In the genomic region with DNA sequence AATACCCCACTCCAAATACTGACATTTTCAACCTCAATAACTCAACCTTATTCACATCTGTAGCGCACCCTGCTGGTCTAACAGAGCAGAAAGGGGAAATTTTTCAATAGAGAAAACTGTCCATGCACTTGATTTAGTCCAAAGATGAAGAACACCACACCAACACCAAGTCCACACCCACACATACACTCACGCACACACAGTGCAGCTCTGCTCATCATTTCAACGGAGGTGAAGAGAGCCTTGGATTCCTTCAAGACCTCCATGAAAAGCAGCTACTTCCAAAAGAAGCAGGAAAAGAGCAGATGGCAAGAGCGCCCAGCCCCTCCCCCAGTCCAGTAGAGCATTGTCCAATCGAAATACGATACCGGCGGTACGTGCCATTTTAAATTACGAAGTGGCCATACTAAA, we compare ENCODE assay signal across 8 mouse cellular contexts. TPM values are rescaled to one million over a fixed set of nuclear protein-coding genes. Genes with fewer than 3 reads are reported as not detected.
DNase-seq lines count a peak whose midpoint lies in the region; ATAC-seq and TF ChIP-seq lines count a peak whose summit lies in the region.

No protein-coding gene starts in this region.

- intact Hi-C loops in gastrocnemius, adult 2 months (cut with DNase I), result loop anchor here (2.0 to 10.0 kb wide), 2 partner anchors 138 to 150 kb away; partner anchors contain the start of gene Snx29

- ATAC-seq in common myeloid progenitor, adult 5-6 weeks (replicated peaks; ENCODE audit: low read depth, poor library complexity, severe bottlenecking), result peak; percentile 27

- TF ChIP-seq CTCF in gastrocnemius, adult 2 months (IDR thresholded peaks at IDR 0.05), result peak; percentile 63

- DNase-seq in adipocyte (ENCODE audit: low spot score), result peak; percentile 83
- DNase-seq in gastrocnemius, adult 2 months, result peak; percentile 51
- peak; percentile 61 for DNase-seq in hindlimb bud, embryonic 11.5 days (ENCODE audit: extremely low spot score, low read depth, low spot score)
- DNase-seq in left cerebral cortex, adult 18-20 months (ENCODE audit: low spot score in 2 of 2), result peak; percentile 51 to 52
- peak; percentile 68 for DNase-seq in lung, postnatal 4 days
- peak; percentile 35 for DNase-seq in retina, postnatal 7 days (ENCODE audit: low read depth, low spot score)
- DNase-seq in yolk sac, embryonic 10.5 days (ENCODE audit: low spot score), result peak; percentile 51

- H3K27ac ChIP-seq in gastrocnemius, adult 2 months, result peak overlapping the region; percentile 97

- peak overlapping the region; percentile 100 for H3K4me3 ChIP-seq in gastrocnemius, adult 2 months

RNA-seq across cellular contexts. Expression of gene Zc3h7a, which starts 1.5 kb away (rescaled TPM):
- total RNA-seq in common myeloid progenitor, adult 5-6 weeks (2017), result 218 and 256 TPM in 2 replicates
- total RNA-seq in gastrocnemius, adult 2 months (2021), result 10 to 100 TPM; 17.0 to 20.0 TPM
- 10 to 100 TPM; 57.0 to 59.2 TPM for total RNA-seq in left cerebral cortex, adult 18-20 months (2021)

RNA-seq across cellular contexts. Expression of gene Rsl1d1, which starts 28.5 kb away (rescaled TPM):
- 369 and 447 TPM in 2 replicates for total RNA-seq in common myeloid progenitor, adult 5-6 weeks (2017)
- total RNA-seq in gastrocnemius, adult 2 months (2021), result 10 to 100 TPM; 42.5 to 51.0 TPM
- 10 to 100 TPM; 49.5 to 51.7 TPM for total RNA-seq in left cerebral cortex, adult 18-20 months (2021)

RNA-seq across cellular contexts. Expression of gene Txndc11, which starts 40.2 kb away (rescaled TPM):
- 16.2 and 29.3 TPM in 2 replicates for total RNA-seq in common myeloid progenitor, adult 5-6 weeks (2017)
- total RNA-seq in gastrocnemius, adult 2 months (2021), result 1 to 10 TPM; 8.1 to 8.3 TPM
- 10 to 100 TPM; 31.6 to 32.5 TPM for total RNA-seq in left cerebral cortex, adult 18-20 months (2021)

Comparison
In these comparisons a context has a peak if more than half of its experiments do, and no peak if none do; other contexts are left out.
1. Peak in every context shown above with its lines: DNase-seq, ATAC-seq, H3K4me3 ChIP-seq and H3K27ac ChIP-seq.